Mouse (Mus musculus) kidney, postnatal 36 days (tissue): Measurements from ENCODE around the gene Irgq.
A peak's percentile ranks its signal among the peaks of the same experiment; 100 is the strongest.

Experiments
- DNase-seq, 2 experiments: peaks; one replicate each; pipeline ENCODE4 v3.0.0; 2021 to 2022; ENCODE audit warnings: mixed read lengths in 2 of 2

Gene Irgq

DNA sequence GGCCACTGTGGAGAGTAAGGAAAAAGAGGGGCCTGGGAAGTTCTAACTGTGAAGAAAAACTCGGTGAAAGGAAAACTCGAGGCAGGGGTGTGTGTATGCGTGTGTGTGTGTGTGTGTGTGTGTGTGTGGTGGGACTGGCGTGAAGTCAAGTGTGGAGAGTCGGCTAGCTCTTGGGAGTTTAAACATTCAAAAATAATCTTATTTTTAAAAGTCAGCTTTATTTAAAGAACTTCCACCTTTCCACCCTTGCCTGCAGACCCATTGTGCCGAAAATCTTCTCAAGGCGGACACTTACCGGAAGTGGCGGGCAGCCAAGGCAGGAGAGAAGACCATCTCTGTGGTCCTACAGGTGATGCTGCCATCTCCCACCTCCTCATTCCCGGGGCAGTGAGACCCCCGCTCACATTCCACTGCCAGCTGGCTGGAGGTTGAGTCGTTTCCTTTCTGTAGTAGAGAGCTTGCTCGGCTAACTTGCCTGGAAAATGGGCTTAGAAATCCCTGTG is 17.1 kb downstream of the Irgq start:
- DNase-seq: no peak

DNA sequence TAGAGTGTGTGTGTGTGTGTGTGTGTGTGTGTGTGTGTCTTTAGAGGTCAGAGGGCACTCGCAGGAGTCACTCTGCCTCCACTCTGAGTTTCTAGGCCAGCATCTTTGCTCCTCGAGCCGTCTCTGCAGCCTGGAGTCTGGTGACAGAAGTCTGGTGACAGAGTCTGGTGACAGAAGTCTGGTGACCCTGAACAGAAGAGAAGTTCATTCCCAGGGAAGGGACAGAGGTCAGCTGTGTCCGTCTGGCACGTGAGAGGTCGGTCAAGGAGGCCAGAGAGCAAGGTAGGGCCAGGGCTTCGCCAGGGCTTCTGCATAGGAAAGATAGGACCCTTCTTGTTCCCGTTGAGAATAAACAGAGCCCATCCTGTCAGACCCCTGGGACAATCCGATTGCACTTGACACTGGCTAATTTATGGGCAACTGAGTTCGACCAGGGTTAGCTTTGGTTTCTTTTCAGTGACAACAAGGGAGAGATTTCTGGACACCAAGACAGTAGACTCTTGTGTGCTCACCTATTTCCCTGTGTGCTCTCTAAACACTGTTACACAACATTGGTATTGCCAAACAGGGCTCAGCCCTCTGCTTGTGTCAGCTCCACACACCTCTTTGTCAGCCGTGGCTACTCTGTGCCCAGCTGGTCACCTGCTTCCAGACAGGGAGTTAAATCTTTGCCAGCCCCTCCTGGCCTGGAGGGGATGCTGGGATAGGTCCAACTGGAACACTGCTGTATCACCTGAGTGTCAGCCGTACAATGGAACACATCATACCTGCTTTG is 21.7 kb downstream of the Irgq start:
- DNase-seq: peak; percentile 49 to 51

DNA sequence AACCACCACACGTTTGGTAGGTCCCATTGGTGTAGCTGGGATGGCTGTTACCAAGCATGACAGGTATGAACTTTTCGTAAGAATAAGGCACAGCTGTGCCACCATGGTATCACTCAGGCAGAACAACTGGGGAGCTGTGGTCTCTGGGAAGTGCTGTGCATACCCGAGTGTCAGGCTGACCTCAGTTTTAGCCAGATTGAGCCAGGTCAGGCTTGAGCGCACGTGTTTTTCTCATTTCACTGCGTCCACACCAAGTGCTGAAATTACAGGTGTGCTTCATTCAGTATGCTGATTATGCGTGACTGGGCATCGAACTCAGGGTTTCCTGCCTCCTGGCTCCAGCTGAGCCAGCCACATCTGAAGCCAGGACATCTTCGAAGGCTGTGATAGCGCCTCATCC is 25.3 kb downstream of the Irgq start:
- DNase-seq: peak; percentile 47 to 50

DNA sequence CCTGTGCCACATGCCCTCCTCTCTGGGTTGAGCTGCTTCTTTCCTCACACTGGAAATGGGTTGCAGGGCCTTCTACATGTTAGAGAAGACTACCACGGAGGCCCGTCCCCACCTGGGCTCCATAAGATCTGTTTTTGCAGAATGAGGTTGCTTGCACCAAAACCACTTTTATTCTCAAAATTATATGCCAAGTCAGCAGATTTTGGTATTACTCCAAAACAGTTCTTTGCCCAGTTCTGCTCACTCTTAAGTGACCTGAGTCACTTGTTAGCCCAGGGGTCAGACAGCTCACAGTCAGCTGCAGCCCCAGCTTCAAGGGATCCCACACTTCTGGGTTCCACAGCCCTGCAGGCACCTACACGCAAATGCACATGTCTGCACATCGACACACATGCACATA is 31.0 kb downstream of the Irgq start:
- no peak for DNase-seq

DNA sequence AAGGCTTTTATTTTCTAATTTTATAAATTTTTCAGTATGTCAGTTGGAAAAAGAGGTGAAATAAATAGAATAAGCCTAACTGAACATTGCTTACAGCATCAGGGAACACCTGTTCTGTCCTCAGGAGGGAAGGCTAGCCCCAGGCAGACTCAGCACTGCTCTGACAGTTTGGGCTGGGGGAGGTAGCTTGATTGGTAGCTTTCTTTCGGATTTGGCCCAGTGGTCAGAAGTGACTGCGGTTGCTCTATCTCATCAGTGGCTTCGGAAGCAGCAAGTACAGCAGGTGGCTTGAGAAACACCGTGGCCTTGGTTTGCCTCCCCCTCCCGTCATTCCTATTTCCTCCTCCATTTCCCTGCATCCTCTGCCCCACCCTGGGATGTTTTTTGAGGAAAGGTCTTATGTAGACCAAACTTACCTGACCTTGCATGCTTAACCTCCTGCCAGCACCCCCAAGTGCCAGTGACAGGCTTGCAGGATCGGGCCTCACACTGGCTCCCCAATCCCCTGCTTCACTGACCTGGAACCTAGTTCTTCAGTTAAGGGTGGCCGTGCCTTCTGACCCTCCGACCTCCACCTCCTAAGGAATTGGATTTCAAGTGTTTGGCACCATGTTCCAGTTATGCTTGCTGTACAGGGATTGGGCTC is 32.8 kb downstream of the Irgq start:
- DNase-seq: no peak

DNA sequence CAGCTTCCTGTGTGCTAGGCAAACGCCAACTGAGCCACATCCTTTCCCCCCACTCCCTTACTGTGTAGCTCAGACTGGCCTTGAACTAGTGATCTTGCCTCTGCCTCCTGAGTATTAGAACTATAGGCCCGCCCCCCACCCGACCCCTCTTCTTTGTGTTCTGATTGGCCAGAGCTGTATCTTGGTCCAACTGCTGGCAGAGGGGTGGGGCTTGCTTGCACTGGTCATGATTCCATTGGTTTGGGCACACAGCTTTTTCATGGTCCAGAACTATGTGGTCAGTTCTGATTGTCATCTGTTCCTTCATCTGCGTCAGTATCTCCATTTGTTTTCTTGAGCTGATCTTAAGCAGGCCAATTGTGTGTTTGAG is 33.3 kb downstream of the Irgq start:
- DNase-seq: no peak

DNA sequence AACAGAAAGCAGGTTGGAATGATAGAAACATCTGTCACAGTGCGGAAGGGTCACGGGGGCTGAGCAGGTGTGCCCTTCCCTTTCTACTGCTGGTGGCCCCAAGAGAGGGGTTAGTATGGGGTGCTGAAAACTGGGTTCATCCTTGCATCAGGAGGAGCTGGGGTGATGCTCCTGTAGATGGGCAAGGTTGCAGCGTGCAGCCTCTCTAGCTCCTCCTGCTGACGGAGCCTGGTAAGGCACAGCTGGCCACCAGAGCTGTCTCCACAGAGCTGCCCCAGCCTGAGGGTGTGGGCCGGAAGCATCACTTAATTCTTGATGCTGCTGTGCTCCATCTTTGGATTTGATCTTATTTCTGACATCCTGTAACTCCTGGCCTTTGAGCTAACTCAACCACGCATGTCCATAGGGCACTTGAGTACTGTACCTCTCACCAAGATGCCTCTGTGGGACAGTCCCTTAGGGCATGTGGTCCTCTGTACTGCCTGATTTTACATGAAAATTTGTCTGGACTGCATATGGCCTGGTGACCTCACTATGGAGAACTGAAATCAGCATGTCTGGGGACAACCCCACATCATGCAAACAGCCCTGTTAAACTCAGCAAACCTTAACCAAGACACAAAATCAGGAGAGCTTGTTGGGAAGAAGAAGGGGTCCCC is 34.2 kb downstream of the Irgq start:
- peak; percentile 64 to 90 for DNase-seq

- peak in 1 of 2 experiments; percentile 65 for DNase-seq
These were observed 35.1 kb downstream of the Irgq start for GRCm38 (mm10) chr7:24565627-24566026.

DNA sequence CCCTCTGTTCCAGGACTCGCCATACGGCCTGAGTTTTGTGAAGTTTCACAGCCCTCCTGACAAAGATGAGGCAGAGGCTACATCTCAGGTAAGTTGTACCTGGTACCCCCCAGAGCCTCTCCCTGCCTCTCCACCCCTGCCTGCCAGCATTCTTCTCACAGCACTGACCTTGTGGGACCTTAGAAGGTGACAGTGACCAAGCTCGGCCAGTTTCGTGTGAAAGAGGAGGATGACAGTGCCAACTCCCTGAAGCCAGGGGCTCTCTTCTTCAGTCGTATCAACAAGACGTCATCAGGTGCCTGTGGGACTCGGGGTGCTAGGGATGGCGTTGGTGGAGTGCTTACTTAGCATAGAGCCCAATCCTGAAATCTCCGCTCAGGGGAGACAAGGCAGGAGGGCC is 35.7 kb downstream of the Irgq start:
- DNase-seq: no peak

GRCm38 (mm10) chr7:24568512-24568911 is 38.0 kb downstream of the Irgq start:
- DNase-seq: no peak

GRCm38 (mm10) chr7:24571071-24571470 is 40.6 kb downstream of the Irgq start:
- DNase-seq: no peak

DNA sequence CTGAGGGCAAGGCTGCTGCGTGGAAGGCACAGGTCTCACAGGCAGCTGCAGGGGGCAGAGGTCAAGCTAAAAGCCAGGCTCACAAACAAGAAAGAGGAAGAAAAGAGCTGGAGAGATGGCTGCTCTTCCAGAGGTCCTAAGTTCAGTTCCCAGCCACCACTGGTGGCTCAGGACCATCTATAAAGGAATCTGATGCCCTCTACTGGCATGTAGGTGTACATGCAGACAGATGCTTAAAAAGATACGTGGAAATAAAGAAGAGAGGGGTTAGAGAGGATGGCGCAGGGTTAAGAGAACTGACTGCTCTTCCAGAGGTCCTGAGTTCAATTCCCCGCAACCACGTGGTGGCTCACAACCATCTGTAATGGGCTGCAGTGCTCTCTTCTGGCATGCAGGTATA is 42.0 kb downstream of the Irgq start:
- DNase-seq: peak in 1 of 2 experiments; percentile 28

DNA sequence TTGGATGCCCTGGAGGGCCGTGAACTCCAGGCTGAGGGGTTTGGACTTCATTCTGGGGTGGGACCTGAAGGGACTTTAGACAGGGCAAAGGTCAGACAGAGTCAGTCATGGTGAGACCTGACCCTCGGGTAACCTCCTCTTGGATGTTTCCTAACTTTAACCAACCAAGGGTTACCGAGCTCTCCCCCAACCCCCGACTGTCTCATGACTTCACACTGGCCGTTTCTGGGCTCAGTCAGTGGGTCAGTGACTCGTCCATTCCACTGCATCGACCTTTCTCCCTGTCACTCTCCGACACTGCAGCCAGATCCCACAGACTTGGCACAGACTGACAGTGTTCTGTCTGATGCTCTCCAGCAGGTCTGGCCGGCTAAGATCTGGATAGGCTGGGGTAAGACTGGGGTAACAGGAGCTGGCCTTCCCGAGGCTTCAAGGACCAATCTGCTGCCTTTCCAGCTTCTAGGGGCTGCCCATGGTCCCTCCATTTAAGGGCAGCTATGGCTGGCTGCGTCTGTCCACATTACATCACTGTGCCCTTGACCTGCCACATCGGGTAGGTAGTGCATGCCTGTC is 43.8 kb downstream of the Irgq start:
- DNase-seq: peak; percentile 83 to 90

DNA sequence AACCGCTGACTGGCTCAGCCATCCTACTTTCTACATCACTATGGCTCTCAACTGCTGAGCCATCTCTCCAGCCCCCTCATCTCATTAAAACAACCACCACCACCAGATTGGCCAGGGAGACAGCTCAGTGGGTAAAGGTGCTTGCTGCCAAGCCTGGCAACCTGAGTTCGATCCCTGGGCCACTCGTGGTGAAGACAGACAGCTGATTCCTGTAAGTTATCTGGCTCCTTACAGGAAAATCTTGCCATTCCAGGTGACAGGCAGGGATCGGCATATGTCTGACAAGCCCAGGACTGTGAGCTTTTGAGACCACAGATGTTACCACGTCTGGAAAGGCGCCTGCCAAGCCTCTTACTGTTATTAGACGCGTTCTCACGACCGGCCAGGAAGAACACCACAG is 47.3 kb downstream of the Irgq start:
- no peak for DNase-seq

DNA sequence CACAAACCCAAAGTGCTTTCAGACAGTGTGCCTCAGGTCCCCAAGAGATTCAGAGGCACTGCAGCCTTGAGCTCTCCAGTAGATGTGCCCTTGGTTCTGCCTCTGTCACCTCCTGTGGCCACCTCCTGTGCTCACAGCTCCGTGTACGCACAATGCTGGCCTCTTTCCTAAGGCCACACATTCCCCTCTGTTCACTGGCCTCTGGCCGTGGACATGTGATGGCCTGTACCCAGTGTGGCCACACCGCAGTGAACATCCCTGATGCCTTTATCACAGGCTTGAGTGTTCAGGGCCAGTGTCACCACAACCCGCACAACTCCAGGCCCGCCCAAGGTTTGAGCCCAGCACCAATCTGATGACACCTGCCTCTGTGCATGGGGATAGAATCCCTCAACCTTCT is 54.4 kb downstream of the Irgq start:
- DNase-seq: no peak

DNA sequence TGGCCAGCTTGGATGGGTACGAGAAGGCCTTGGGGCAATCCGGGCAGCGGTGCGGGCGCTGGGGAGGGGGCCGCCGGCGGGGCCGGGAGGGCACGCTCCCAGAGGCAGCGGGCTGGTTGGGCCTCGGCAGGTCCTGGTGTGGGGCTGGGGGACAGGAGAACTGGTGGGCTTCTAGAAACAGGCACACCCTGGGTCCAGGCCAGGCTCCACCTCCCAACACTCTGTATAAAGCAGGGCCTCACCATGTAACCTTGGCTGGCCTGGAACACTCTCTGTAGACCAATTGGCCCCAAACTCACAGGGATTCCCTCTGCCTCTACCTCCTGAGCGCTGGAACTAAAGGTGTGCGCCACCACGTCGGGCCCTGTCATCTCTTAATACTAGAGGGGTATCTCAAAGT is 55.5 kb downstream of the Irgq start:
- no peak for DNase-seq

DNA sequence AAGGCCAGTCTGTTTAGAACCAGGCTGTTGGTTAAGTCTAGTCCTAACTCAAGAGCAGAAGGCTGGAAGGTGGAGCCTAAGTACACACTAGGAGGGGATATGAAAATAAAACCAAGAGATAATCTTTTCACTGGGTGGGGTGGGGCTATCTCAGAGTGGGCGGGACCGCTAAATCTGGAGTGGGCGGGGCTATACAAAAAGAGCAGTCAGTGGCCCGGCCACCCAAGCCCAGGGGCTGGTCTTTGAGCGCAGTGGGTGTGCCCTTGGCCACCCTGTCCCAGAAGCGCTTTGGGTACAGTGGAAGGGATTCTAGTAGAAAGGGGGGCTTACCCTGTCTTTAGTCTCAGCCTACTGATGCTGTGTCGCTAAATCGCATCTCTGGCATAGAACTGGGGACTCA is 56.3 kb downstream of the Irgq start:
- DNase-seq: no peak

DNA sequence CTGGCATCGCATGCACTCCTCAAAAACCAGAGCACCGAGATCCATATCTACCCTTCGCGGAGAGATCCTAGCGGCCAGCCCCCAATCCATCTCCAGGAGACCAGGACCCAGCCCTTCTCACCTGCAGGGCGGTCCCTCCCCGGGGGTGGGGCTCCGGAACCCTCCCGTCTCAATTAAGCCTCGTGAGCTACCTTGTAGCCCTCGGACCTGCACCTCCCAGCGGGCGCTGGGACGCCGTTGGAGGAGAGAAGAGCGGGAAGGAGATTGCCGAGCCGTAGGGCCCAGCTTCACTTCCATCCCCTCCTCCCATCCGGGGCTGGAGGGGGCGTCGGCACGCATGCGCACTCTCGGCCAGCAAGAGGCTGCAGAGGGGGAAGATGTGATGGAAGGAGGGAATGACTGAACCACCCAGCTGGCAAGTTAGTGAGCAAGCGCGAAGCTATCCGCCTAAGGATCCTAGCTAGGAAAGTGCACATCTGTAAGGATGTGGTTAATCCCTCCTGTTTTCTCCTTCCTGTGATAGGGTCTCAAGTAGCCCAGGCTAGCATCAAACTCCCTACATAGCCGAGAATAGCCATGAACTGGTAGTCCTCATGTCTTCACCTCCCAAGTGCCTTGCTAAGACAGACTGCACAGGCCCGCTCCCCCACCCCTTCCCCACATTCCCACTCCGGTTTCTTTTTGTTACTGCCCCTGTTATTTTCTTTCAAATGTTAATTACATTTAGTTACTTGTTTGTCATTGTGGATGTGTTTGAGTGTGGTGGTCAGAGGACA is 57.0 kb downstream of the Irgq start, which contains the start of the genes Ethe1 and Zfp575:
TSS of gene Ethe1 (plus strand) at position 214 of the 776 bp plus-strand sequence.
TSS of gene Zfp575 (minus strand) at position 312 of the 776 bp plus-strand sequence.
- DNase-seq: peak in 1 of 2 experiments; percentile 51
